Mouse (Mus musculus) heart, embryonic 15.5 days (tissue): ENCODE measurements around the gene Irs2. TPM values are rescaled to one million over a fixed set of nuclear protein-coding genes. Genes with fewer than 3 reads are reported as not detected.

Experiments
- ATAC-seq: fragments of 200-750 bp; cut with Nextera tagmentation; replicated peaks from 2 replicates; pipeline ENCODE4 v1.8.0; 2017; ENCODE audit warnings: low read depth, moderate TSS enrichment; ENCODE audit not compliant: insufficient number of reproducible peaks, insufficient read depth, low FRiP score
- H3K27ac ChIP-seq: fragments of 300-500 bp; sonication (generic); 2 replicates; pipeline ENCODE4 v1.5.1; 2015; ENCODE audit warnings: mild to moderate bottlenecking, inconsistent platforms
- H3K27me3 ChIP-seq: fragments of 300-500 bp; sonication (generic); 2 replicates; pipeline ENCODE4 v1.6.1; 2015; ENCODE audit warnings: inconsistent platforms
- H3K36me3 ChIP-seq: fragments of 300-500 bp; sonication (generic); 2 replicates; pipeline ENCODE4 v1.6.1; 2015; ENCODE audit warnings: mild to moderate bottlenecking, inconsistent platforms
- H3K4me1 ChIP-seq: fragments of 300-500 bp; sonication (generic); replicated peaks from 2 replicates; pipeline ENCODE4 v1.6.1; 2015; ENCODE audit warnings: inconsistent platforms
- H3K4me2 ChIP-seq: fragments of 300-500 bp; sonication (generic); 2 replicates; pipeline ENCODE4 v1.6.1; 2015; ENCODE audit warnings: inconsistent platforms, mild to moderate bottlenecking, moderate library complexity
- H3K4me3 ChIP-seq: fragments of 300-500 bp; sonication (generic); 2 replicates; pipeline ENCODE4 v1.5.1; 2015; ENCODE audit warnings: mild to moderate bottlenecking, inconsistent platforms
- H3K9ac ChIP-seq: fragments of 300-500 bp; sonication (generic); 2 replicates; pipeline ENCODE4 v1.6.1; 2015; ENCODE audit warnings: mild to moderate bottlenecking, inconsistent platforms
- H3K9me3 ChIP-seq: fragments of 300-500 bp; sonication (generic); replicated peaks from 2 replicates; pipeline ENCODE4 v1.6.1; 2016; ENCODE audit warnings: inconsistent platforms
- WGBS: fragments of 180-500 bp; shearing (Covaris S2); methylation state at CpG from one replicate; pipeline ENCODE4 v1.1.7; 2015; ENCODE audit warnings: mixed read lengths; 5-methylcytosine and 5-hydroxymethylcytosine counted together
- polyA plus RNA-seq: library from polyadenylated mRNA; unstranded; fragments of >200 nt; fragmentation: Nextera tagmentation; extraction: Ambion mirVana; gene quantifications from 2 replicates; pipeline ENCODE4 v1.2.1, GENCODE M21; 2015

The Irs2 gene
- polyA plus RNA-seq, 1 experiment from 2014 or later = 3.4 TPM

- no peaks in the 10 kb centered on the region for H3K27me3 ChIP-seq
- H3K36me3 ChIP-seq = no peaks in the 10 kb centered on the region
- H3K9me3 ChIP-seq = no peaks in the 10 kb centered on the region
- peak overlapping the region; percentile 90 for H3K4me2 ChIP-seq
- peak overlapping the region; percentile 32; the same call in 1 of the 2 replicates for H3K9ac ChIP-seq
- H3K27ac ChIP-seq = peak overlapping the region; percentile 63
- ATAC-seq = 0 out of 2 replicates have a peak, but pooled peaks have one; percentile 24
- WGBS = 6% methylated on average over 6 of the region's 6 CpGs
- peak overlapping the region; percentile 76 for H3K4me3 ChIP-seq
- H3K4me1 ChIP-seq = peaks cover 72% of the 10 kb centered on the region
Observed at GRCm38 (mm10) chr8:11001062-11001549, 7.2 kb downstream of the Irs2 start.

GRCm38 (mm10) chr8:10999538-10999937 is 8.7 kb downstream of the Irs2 start:
- H3K9ac ChIP-seq = no peak overlapping the region
- no peak overlapping the region for H3K4me2 ChIP-seq
- 66% methylated on average over 4 of the region's 4 CpGs for WGBS
- H3K36me3 ChIP-seq = no peaks in the 10 kb centered on the region
- H3K27me3 ChIP-seq = no peaks in the 10 kb centered on the region
- no peak for ATAC-seq
- peaks cover 71% of the 10 kb centered on the region for H3K4me1 ChIP-seq
- no peak overlapping the region for H3K4me3 ChIP-seq
- no peaks in the 10 kb centered on the region for H3K9me3 ChIP-seq
- no peak overlapping the region for H3K27ac ChIP-seq

GRCm38 (mm10) chr8:10996247-10996646 is 12.0 kb downstream of the Irs2 start:
- peaks cover 62% of the 10 kb centered on the region for H3K4me1 ChIP-seq
- no peak for ATAC-seq
- H3K36me3 ChIP-seq = no peaks in the 10 kb centered on the region
- H3K4me3 ChIP-seq = no peak overlapping the region
- WGBS = 49% methylated on average over 2 of the region's 2 CpGs
- H3K27me3 ChIP-seq = no peaks in the 10 kb centered on the region
- H3K27ac ChIP-seq = peak overlapping the region; percentile 14; the same call in 1 of the 2 replicates
- no peak overlapping the region for H3K9ac ChIP-seq
- no peaks in the 10 kb centered on the region for H3K9me3 ChIP-seq
- no peak overlapping the region for H3K4me2 ChIP-seq

GRCm38 (mm10) chr8:10995756-10996155 is 12.5 kb downstream of the Irs2 start:
- Histone ChIP-seq H3K9ac (peak overlapping the region; percentile 23; the same call in 1 of the 2 replicates), H3K4me3 (no peak overlapping the region), H3K36me3 (no peaks in the 10 kb centered on the region), H3K9me3 (no peaks in the 10 kb centered on the region), H3K4me2 (0 out of 2 replicates have a peak overlapping the region, but pooled peaks have one; percentile 6), H3K4me1 (peaks cover 62% of the 10 kb centered on the region), H3K27ac (peak overlapping the region; percentile 59), H3K27me3 (no peaks in the 10 kb centered on the region)
- 0 out of 2 replicates have a peak, but pooled peaks have one; percentile 23 for ATAC-seq
- 22% methylated on average over 2 of the region's 2 CpGs for WGBS

- Histone ChIP-seq H3K27ac (no peak overlapping the region), H3K9ac (no peak overlapping the region; the same call in 1 of the 2 replicates), H3K4me3 (no peak overlapping the region), H3K4me1 (peaks cover 62% of the 10 kb centered on the region), H3K27me3 (no peaks in the 10 kb centered on the region), H3K4me2 (no peak overlapping the region), H3K36me3 (no peaks in the 10 kb centered on the region), H3K9me3 (no peaks in the 10 kb centered on the region)
- no peak for ATAC-seq
- WGBS = 86% methylated on average over 6 of the region's 6 CpGs
Observed at GRCm38 (mm10) chr8:10994390-10994954, 13.8 kb downstream of the Irs2 start.

- H3K27ac ChIP-seq = no peak overlapping the region
- H3K36me3 ChIP-seq = no peaks in the 10 kb centered on the region
- no peak overlapping the region for H3K4me3 ChIP-seq
- no peaks in the 10 kb centered on the region for H3K27me3 ChIP-seq
- no peak for ATAC-seq
- peaks cover 68% of the 10 kb centered on the region for H3K4me1 ChIP-seq
- no peak overlapping the region for H3K4me2 ChIP-seq
- no peaks in the 10 kb centered on the region for H3K9me3 ChIP-seq
- H3K9ac ChIP-seq = no peak overlapping the region
- 91% methylated on average over 10 of the region's 10 CpGs for WGBS
Observed at GRCm38 (mm10) chr8:10993582-10994216, 14.6 kb downstream of the Irs2 start.

- H3K4me3 ChIP-seq = no peak overlapping the region
- H3K4me2 ChIP-seq = no peak overlapping the region
- no peaks in the 10 kb centered on the region for H3K27me3 ChIP-seq
- H3K9me3 ChIP-seq = no peaks in the 10 kb centered on the region
- no peak overlapping the region for H3K9ac ChIP-seq
- no peak for ATAC-seq
- 79% methylated on average over 8 of the region's 8 CpGs for WGBS
- H3K36me3 ChIP-seq = no peaks in the 10 kb centered on the region
- H3K4me1 ChIP-seq = peaks cover 69% of the 10 kb centered on the region
- no peak overlapping the region for H3K27ac ChIP-seq
Observed at GRCm38 (mm10) chr8:10992081-10992480, 16.2 kb downstream of the Irs2 start.

- H3K9ac ChIP-seq = no peak overlapping the region
- ATAC-seq = no peak
- H3K27ac ChIP-seq = peak overlapping the region; percentile 46; the same call in 1 of the 2 replicates
- peaks cover 61% of the 10 kb centered on the region for H3K4me1 ChIP-seq
- H3K27me3 ChIP-seq = no peaks in the 10 kb centered on the region
- WGBS = 81% methylated on average over 2 of the region's 2 CpGs
- H3K4me3 ChIP-seq = no peak overlapping the region
- H3K36me3 ChIP-seq = peaks cover 7% of the 10 kb centered on the region
- no peaks in the 10 kb centered on the region for H3K9me3 ChIP-seq
- no peak overlapping the region for H3K4me2 ChIP-seq
Observed at GRCm38 (mm10) chr8:10991323-10991722, 16.9 kb downstream of the Irs2 start.

- no peak overlapping the region for H3K4me3 ChIP-seq
- no peak overlapping the region for H3K4me2 ChIP-seq
- peaks cover 55% of the 10 kb centered on the region for H3K4me1 ChIP-seq
- peaks cover 12% of the 10 kb centered on the region for H3K36me3 ChIP-seq
- ATAC-seq = no peak
- no peak overlapping the region for H3K9ac ChIP-seq
- H3K9me3 ChIP-seq = no peaks in the 10 kb centered on the region
- peak overlapping the region; percentile 46 for H3K27ac ChIP-seq
- 42% methylated on average over 10 of the region's 10 CpGs for WGBS
- H3K27me3 ChIP-seq = no peaks in the 10 kb centered on the region
Observed at GRCm38 (mm10) chr8:10990421-10991110, 17.7 kb downstream of the Irs2 start.

GRCm38 (mm10) chr8:10989946-10990345 is 18.3 kb downstream of the Irs2 start:
- H3K4me2 ChIP-seq = no peak overlapping the region
- no peak overlapping the region for H3K9ac ChIP-seq
- H3K27ac ChIP-seq = no peak overlapping the region
- no peak for ATAC-seq
- no peaks in the 10 kb centered on the region for H3K9me3 ChIP-seq
- no peaks in the 10 kb centered on the region for H3K27me3 ChIP-seq
- H3K4me3 ChIP-seq = no peak overlapping the region
- H3K36me3 ChIP-seq = peaks cover 15% of the 10 kb centered on the region
- WGBS = 90% methylated on average over 3 of the region's 3 CpGs
- H3K4me1 ChIP-seq = peaks cover 50% of the 10 kb centered on the region

- H3K27ac ChIP-seq = no peak overlapping the region
- no peak overlapping the region for H3K4me3 ChIP-seq
- H3K9me3 ChIP-seq = no peaks in the 10 kb centered on the region
- peaks cover 34% of the 10 kb centered on the region for H3K4me1 ChIP-seq
- H3K36me3 ChIP-seq = peaks cover 17% of the 10 kb centered on the region
- no peak overlapping the region for H3K4me2 ChIP-seq
- H3K27me3 ChIP-seq = no peaks in the 10 kb centered on the region
- H3K9ac ChIP-seq = no peak overlapping the region
- WGBS = 90% methylated on average over 17 of the region's 17 CpGs
- ATAC-seq = no peak
Observed at GRCm38 (mm10) chr8:10986638-10987037, 21.6 kb downstream of the Irs2 start.
